Mouse (Mus musculus) gastrocnemius, postnatal 14 days (tissue): ENCODE results near the gene Chchd2. TPM values are rescaled to one million over a fixed set of nuclear protein-coding genes. Genes with fewer than 3 reads are reported as not detected.
"Not testable (repeated sequence)": the region's sequence is repeated elsewhere in the genome, so short reads cannot be mapped to it uniquely, and the experiment has no call there.

Source experiments
- DNase-seq: peaks from one replicate; pipeline ENCODE4 v3.0.0; 2021; ENCODE audit warnings: mixed read lengths
- intact Hi-C: fragments of 180-260 bp; cut with DNase I; formaldehyde crosslinking; loops from one replicate; pipeline ENCODE4 v1.15.1; 2025; ENCODE audit warnings: low total_unique reads
- total RNA-seq, 2 experiments: library from RNA; stranded (reverse); gene quantifications; 2 replicates each; pipeline ENCODE4 v1.2.3; 2021

Gene Chchd2
- total RNA-seq, 2 experiments from 2014 or later = 477 to 529 TPM

DNA sequence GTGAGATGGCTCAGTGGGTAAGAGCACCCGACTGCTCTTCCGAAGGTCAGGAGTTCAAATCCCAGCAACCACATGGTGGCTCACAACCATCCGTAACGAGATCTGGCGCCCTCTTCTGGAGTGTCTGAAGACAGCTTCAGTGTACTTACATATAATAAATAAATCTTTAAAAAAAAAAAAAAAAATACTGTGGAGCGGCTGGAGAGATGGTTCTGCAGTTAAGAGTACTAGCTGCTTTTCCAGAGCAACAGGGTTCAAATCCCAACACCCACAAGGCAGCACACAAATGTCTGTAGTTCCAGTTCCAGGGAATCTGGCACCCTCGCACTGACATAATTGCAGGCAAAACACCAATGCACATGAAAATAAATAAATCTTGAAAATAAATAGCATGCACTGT lies 3.1 kb upstream of the Chchd2 start:
- intact Hi-C loops, DNase-seq: not testable (repeated sequence)

DNA sequence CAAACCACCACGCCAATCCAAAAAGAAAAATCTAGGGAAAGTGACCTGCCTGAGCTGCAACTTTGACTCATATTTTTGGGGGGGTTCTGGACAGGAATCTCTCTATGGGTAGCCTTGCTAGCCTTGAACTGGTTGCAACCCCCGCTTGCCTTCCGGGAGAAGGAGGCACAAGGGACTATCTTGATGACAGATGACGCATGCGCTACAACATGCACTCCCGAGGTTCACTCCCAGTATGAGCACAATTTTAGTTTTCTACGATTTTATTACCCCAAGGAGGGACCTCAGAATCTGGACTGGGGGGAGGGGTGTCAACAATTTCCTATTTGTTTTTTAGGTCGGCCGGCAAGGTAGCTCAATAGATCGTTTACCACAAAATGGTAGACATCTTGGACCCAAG lies 999 bp downstream of the Chchd2 start:
- DNase-seq = no peak
- intact Hi-C loops = no loop called here

DNA sequence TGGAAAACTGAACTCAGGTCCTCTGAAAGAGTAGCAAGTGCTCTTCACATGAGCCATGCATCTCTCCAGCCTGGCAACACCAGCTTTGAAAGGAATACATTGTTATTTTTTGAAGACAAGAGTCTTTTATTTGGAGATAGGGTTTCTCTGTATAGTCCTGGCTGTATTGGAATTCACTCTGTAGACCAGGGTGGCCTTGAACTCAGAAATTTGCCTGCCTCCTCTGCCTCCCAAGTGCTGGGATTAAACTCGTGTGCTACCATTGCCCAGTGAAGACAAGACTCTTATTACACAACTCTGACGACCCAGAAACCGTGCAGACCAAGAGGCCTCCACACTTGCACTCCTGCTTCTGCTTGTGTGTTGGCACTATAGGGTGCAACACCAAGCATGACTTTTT lies 7.4 kb downstream of the Chchd2 start:
- intact Hi-C loops = no loop called here
- DNase-seq = no peak

DNA sequence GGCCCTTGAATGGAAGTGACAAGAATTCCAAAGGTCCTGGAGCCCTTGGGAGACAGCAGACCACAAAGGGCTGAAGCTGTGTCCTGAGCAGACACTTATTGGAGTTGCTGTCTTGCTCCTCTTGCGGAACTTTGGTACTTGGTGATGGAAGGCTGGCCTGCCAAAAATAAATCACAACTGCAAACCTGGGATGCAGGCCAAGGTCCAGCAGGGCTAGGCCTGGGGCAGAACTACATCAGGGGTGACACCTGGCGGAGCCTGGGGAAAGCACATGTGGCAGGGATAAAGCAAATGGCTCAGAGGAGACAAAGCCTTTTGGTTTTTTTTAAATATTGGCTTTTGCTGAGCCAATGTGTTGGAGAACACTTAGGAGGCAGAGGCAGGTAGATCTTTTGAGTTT lies 8.3 kb downstream of the Chchd2 start:
- intact Hi-C loops = no loop called here
- peak; percentile 85 for DNase-seq

DNA sequence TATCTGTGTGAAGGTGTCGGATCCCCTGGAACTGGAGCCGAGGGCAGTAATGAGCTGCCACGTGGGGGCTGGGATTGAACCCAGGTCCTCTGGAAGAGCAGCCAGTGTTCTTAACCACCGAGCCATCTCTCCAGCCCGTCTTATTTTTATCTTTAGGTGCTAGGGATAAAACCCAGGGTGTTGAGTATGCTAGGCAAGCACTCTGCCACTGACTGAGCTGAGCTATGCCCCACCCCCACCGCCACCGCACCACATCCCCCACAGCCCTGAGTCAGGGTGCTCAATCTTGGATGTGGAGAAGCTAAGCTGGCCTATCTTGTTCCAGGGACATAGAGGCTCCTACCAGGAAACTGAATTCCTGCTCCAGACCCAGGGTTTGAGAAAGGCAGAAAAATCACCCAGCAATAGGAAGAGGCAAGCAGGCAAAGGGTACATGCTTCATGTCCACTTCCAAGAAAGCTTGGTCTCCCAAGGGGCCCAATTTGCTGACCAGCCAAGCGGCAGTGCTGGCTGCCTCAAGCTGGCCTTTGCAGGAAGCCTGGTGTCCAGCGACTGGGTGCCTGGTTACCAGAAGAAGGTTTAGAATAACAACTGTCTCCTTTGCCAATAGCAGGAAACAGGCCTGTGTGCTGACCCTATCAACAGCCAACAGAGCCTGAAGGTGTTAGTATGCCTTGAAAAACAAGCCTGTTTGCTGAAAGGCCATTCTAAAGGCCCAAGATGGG lies 9.4 kb downstream of the Chchd2 start:
- DNase-seq = peak; percentile 68
- intact Hi-C loops = no loop called here

DNA sequence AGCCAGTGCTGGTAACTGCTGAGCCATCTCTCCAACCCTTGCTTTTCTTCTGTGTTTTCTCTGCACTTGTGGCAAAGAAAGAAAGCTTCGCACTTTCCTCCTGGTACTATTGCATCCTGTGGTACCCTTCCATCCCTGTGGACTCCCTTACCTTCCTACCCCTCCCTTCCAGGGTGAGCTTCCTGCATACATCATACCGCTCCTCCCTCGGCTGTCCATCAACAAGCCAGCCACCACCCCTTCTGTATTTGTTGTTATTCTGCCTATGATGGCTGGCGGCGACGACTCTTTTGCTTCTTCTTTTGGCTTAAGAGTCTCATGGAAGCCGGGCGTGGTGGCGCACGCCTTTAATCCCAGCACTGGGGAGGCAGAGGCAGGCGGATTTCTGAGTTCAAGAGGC lies 12.2 kb downstream of the Chchd2 start:
- DNase-seq = no peak
- intact Hi-C loops = no loop called here

DNA sequence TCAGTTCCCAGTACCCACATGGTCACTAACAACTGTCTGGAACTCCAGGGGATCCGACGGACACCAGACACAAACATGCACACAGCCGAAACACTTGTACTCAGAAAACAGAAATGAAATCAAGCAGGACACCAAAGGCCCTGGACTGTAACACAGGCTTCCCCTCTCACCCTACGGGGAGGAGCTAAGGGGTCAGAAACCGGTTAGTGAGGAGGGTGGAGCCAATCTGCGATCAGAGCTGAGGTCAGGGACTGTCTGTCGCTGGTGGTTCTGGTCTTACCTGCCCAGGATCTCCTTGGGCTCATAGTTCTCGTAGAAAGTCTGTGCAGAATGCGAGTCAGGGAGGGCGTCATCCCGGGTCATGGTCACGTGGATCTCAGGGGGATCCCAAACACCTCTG lies 13.3 kb downstream of the Chchd2 start:
- intact Hi-C loops = no loop called here
- DNase-seq = no peak

DNA sequence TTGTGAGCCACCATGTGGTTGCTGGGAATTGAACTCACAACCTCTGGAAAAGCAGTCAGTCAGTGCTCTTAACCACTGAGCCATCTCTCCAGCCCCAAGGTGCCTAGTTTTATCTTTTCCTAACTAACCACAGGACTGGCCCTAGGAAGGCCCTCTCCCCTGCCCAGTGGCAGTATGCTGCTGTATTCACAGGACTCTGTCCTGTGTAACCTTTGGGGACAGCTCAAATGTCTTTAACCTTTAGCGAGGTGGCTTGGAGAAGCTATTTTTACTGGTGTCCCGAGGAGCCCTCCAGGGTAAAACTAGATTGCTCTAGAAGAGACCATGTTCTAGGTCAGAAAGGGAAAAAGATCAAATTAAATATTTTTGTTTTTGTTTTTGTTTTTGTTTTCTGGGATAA lies 16.0 kb downstream of the Chchd2 start:
- DNase-seq = no peak

DNA sequence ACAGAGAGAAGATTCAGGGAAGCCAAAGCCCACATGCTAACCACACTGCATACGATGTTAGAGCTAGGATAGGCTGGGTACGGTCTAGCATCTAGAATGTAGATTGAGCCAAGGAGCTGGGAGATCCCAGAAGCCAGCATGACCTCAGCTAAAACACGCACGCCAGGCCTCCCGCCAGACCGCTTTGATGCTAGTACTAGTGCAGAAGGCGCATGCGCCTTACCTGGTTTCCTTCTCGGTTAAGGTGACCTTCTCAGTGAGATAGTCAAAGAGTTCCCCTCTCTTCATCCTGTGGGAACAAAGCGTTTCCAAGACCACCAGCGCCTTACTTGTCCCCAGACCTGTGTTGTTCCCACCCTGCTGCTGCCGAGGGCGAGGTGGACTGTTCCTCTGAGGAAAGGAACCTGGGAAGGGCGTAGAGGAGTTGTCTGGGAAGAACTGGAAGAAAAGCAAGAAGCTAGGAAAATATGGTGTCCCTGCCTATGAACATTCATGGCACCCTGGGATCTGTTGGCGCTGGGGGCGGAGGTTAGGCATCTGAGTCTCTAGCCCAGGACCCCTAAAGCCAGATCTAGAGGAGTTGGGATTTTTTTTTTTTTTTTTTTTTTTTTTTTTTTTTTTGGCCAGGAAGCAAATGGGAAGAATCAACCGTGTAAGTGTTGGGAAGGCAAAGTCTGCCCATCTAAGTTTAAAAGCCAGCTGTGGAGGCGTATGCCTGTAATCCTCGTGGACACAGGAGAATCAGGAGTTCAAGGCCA lies 17.9 kb downstream of the Chchd2 start:
- intact Hi-C loops = no loop called here
- no peak for DNase-seq

More for the DNA sequence above, 16.0 kb downstream of the Chchd2 start:
- intact Hi-C loops = no loop called here

DNA sequence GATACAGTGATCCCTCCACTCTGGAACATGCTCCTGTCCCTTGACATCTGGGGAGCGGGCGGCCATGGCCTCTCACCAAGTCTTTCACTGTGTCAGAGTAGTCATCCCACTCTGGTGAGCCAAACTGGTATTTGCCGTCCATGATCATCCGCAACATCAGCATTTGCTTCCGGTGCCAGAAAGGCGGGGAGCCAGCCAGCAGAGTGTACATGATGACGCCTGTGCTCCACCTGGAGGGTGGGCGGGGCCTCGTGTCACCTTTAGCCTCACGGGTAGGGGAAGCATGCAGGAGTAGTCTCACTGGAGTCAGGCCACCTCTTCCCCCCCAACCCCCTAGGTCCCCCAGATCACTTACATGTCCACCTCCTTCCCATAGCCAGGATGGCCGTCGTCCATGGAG lies 21.4 kb downstream of the Chchd2 start:
- no peak for DNase-seq
- intact Hi-C loops = no loop called here

DNA sequence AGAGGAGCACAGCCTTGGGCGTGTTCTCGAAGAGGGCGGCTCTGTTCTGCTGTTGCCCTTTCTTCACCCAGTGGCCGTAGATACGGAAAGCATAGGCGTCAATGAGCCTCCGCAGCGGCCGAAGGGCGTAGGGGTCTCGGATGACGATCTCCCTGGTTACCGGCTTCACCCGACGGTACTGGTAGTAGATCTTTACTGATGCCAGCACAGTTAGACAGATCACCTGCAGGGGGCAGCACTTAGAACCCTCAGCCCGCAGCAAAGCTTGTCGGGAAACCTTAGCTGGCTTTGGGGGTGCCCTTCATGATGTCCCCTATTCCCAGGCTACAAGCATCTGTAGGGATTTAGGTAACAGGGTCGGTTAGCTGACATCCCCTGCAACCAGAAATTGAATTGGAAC lies 22.8 kb downstream of the Chchd2 start:
- DNase-seq = peak; percentile 41
- intact Hi-C loops = no loop called here

DNA sequence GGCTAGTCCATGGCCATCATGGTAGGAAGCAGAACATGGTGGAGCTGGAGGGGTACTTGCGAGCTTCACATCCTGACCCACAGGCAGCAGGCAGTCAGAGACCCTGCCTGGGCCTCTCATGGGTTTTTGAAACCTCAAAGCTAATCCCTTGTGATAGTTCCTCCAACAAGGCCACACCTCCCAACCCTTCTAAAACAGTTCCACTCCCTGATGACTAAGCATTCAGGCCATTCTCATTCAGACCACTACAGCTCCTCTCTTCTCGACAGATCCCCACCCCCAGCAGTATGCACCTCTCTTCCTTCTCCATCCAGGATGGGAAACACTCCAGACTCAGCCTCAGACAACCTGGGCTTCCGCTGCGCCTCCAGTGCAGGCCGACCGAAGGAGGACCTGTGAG lies 24.9 kb downstream of the Chchd2 start:
- intact Hi-C loops = no loop called here
- DNase-seq = no peak

DNA sequence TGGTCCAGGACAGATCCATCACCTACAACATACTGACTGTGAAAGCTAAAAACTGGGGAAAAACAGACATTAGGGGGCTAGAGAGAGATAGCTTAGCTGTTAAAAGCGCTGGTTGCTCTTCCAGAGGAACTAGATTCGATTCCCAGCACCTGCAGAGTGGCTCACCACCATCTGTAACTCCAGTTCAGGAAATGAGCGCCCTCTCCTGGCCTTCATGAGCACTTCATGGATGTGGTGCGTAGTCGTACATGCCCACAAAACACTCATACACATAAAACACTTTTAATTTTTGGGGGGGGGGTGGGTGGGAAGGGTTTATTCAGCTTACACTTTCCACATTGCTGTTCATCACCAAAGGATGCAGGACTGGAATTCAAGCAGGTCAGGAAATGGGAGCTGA lies 30.9 kb downstream of the Chchd2 start:
- DNase-seq = no peak
- intact Hi-C loops = no loop called here

DNA sequence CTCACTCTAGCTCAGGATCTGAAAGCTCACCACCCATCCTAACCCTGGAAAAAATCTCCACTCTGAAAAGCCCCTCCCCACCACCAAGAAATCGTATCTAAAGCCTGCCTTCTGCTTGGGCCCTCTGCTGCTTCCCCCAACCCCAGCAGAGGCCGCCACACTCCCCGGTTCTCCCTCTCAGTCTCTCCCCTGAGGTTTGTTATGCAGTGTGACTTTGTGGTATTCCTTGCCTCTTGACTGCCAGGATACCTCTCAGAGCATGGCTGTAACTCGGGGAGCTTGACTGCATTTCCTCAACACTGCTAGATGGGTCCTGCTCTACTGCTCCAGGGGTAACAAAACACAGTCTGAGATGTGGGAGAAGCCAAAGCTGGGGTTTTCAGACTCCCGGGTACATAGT lies 32.1 kb downstream of the Chchd2 start:
- intact Hi-C loops = no loop called here
- no peak for DNase-seq

DNA sequence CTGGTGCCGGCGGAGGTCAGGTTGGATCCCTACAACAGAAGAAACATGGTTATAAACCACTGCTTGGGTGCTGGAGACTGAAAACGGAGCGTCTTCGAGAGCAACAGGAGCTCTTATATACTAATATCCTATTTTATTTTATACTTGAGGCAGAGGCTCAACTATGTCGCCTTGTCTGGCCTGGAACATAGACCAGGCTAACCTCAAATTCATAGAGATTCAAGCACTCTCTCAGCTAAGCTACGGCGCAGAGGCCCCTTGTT lies 39.8 kb downstream of the Chchd2 start:
- intact Hi-C loops = no loop called here
- no peak for DNase-seq

DNA sequence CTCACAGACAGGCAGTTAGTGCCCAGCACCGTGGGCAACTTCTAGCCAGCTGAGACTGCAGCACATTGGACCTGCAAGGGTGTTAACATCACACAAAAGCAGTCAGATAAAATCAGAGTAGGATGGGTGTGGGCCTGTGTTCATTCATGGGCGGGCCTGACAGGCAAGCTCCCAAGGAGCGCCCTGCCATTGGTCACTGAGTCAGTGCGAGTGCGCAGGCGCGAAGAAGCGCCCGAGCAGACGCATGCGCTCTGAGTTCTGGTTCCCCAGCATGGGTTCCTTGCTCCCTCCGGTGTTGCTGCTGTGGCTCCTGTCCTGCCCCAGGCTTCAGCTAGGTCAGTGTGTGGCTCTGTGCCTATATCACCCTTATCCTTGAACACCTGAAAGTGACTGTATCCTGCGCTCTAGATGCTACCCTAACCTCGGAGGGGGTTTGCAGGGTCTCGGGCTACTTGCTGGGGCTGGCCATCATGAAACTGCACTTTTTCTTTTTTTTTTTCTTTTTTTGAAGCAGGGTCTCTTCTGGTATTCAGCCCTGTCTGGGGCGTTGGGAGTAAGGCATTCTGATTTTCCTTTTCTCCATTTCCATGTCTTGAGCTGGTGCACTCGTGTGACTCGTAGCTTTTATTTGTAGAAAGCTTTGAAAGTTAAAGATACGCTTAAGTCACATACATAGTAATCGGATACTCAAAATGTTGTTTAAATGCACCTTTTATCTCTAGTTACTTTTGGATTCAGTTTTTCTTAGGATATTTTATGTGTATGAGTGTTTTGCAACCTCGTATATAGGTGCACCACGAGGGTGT lies 40.3 kb downstream of the Chchd2 start, which contains the start of gene Sumf2:
TSS of gene Sumf2 (plus strand) at position 235 of the 806 bp plus-strand sequence.
- peak; percentile 96 for DNase-seq
- intact Hi-C loops = no loop called here

DNA sequence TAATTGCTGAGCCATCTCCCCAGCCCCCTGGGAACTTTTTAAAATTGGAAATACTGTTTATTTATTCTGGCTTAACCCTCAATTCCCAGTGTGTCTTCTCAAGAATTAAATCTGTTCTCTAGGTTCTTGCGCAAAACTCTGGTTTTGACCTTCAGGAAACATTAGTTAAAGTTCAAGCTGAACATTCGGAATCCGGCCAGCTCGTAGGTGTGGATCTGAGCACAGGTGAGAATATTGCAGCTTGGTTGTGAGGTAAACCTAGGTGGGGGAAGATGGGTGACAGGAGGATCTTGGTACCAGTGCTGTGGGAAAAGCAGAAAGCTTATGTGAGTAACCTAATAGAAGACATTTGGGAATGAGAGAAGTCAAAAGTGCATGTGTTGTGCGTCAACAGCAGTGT lies 42.4 kb downstream of the Chchd2 start:
- intact Hi-C loops = no loop called here

More for the DNA sequence above, 42.4 kb downstream of the Chchd2 start:
- no peak for DNase-seq
